Mouse (Mus musculus): ENCODE data around the gene Lrrk1.

- TF ChIP-seq CTCF (IDR thresholded peaks at IDR 0.05) (no peak), POLR2A (IDR thresholded peaks at IDR 0.05; ENCODE audit: insufficient read depth, low read depth, low read length) (no peak), EP300 (IDR thresholded peaks at IDR 0.05; ENCODE audit: insufficient read depth, low read depth, low read length) (no peak)
Observed at GRCm38 (mm10) chr7:66249020-66249419, 139.1 kb downstream of the Lrrk1 start.
